Mouse (Mus musculus) thymus, adult 2 months (tissue): ENCODE measurements around the gene Dld. TPM values are rescaled to one million over a fixed set of nuclear protein-coding genes. Genes with fewer than 3 reads are reported as not detected.

Source experiments
- DNase-seq: peaks from one replicate; pipeline ENCODE4 v3.0.0; 2021
- H3K27ac ChIP-seq: fragments of 200-500 bp; 2 replicates; pipeline ENCODE4 v1.5.1; 2012; ENCODE audit warnings: low read length, control low read depth; ENCODE audit not compliant: control insufficient read depth, insufficient read depth
- H3K27me3 ChIP-seq: fragments of 200-500 bp; 2 replicates; pipeline ENCODE4 v1.6.1; 2012; ENCODE audit warnings: mild to moderate bottlenecking, low read length, moderate library complexity, mixed read lengths; ENCODE audit not compliant: control insufficient read depth, insufficient read depth
- H3K36me3 ChIP-seq: fragments of 200-500 bp; 2 replicates; pipeline ENCODE4 v1.6.1; 2012; ENCODE audit warnings: mild to moderate bottlenecking, low read length, moderate library complexity; ENCODE audit not compliant: control insufficient read depth, insufficient read depth
- H3K4me1 ChIP-seq: fragments of 200-500 bp; replicated peaks from 2 replicates; pipeline ENCODE4 v1.6.1; 2012; ENCODE audit warnings: low read length; ENCODE audit not compliant: control insufficient read depth, insufficient read depth
- H3K4me3 ChIP-seq: fragments of 200-500 bp; 2 replicates; pipeline ENCODE4 v1.5.1; 2012; ENCODE audit warnings: mild to moderate bottlenecking, low read length, control low read depth, moderate library complexity; ENCODE audit not compliant: control insufficient read depth, insufficient read depth
- CTCF ChIP-seq: fragments of 200-500 bp; IDR thresholded peaks from 2 replicates; pipeline ENCODE4 v1.5.1; 2012; ENCODE audit warnings: mild to moderate bottlenecking, control low read depth, low read length, moderate library complexity, borderline replicate concordance; ENCODE audit not compliant: control insufficient read depth, poor library complexity, insufficient read depth; ENCODE audit errors: extremely low read depth
- POLR2A ChIP-seq: fragments of 200-500 bp; IDR thresholded peaks from 2 replicates; pipeline ENCODE4 v1.6.1; 2012; ENCODE audit warnings: mild to moderate bottlenecking, low read length, control low read depth, moderate library complexity; ENCODE audit not compliant: control insufficient read depth, poor library complexity, insufficient read depth; ENCODE audit errors: extremely low read depth
- WGBS: fragments of 180-500 bp; shearing (Covaris S2); methylation state at CpG from one replicate; pipeline ENCODE4 v1.1.7; 2018; 5-methylcytosine and 5-hydroxymethylcytosine counted together
- polyA plus RNA-seq: library from polyadenylated mRNA; depleted of rRNA; stranded (reverse); fragments of >200 nt; gene quantifications from 2 replicates; pipeline ENCODE4 v1.2.3, GENCODE M21; 2012; rRNA removed

Gene Dld
- polyA plus RNA-seq, 1 experiment, result 15.3 TPM

GRCm38 (mm10) chr12:31289046-31289445 lies 62.2 kb downstream of the Dld start:
- no peaks in the 10 kb centered on the region for H3K36me3 ChIP-seq
- WGBS, result 93% methylated on average over 10 of the region's 10 CpGs
- no peak for TF ChIP-seq CTCF
- no peak for TF ChIP-seq POLR2A

GRCm38 (mm10) chr12:31283617-31284136 lies 67.6 kb downstream of the Dld start:
- Histone ChIP-seq H3K27me3 (no peaks in the 10 kb centered on the region), H3K27ac (no peak overlapping the region), H3K4me3 (no peak overlapping the region), H3K36me3 (no peaks in the 10 kb centered on the region), H3K4me1 (no peaks in the 10 kb centered on the region)
- WGBS, result 93% methylated on average over 4 of the region's 4 CpGs
- TF ChIP-seq POLR2A (no peak), CTCF (no peak)
- DNase-seq, result no peak

More at GRCm38 (mm10) chr12:31289046-31289445, 62.2 kb downstream of the Dld start:
- Histone ChIP-seq H3K27me3 (no peaks in the 10 kb centered on the region), H3K4me3 (no peak overlapping the region), H3K27ac (no peak overlapping the region), H3K4me1 (no peaks in the 10 kb centered on the region)
- no peak for DNase-seq

GRCm38 (mm10) chr12:31283131-31283530 lies 68.1 kb downstream of the Dld start:
- Histone ChIP-seq H3K27ac (no peak overlapping the region), H3K36me3 (no peaks in the 10 kb centered on the region), H3K4me3 (no peak overlapping the region), H3K27me3 (no peaks in the 10 kb centered on the region), H3K4me1 (no peaks in the 10 kb centered on the region)
- TF ChIP-seq CTCF (no peak), POLR2A (no peak)
- WGBS, result 90% methylated on average over 4 of the region's 4 CpGs
- DNase-seq, result no peak

- 94% methylated on average over 5 of the region's 5 CpGs for WGBS
- no peak for TF ChIP-seq POLR2A
- TF ChIP-seq CTCF, result no peak
- H3K36me3 ChIP-seq, result no peaks in the 10 kb centered on the region
- no peak for DNase-seq
- no peak overlapping the region for H3K27ac ChIP-seq
- no peaks in the 10 kb centered on the region for H3K4me1 ChIP-seq
- H3K4me3 ChIP-seq, result no peak overlapping the region
- H3K27me3 ChIP-seq, result no peaks in the 10 kb centered on the region
Measured at GRCm38 (mm10) chr12:31282241-31282640, 69.0 kb downstream of the Dld start.

Other genes with a start within 250 kb of the Dld start
- gene Gm6993, start 110.7 kb downstream of the Dld start, polyA plus RNA-seq, result not detected in 2 replicates
- gene Lamb1, start 86.2 kb downstream of the Dld start, polyA plus RNA-seq, result 14.0 TPM in 2 replicates
- 0.09 and 0.36 TPM in 2 replicates for gene Slc26a3, start 39.4 kb upstream of the Dld start, polyA plus RNA-seq
- gene Cbll1, start 148.2 kb upstream of the Dld start, polyA plus RNA-seq, result 14.0 and 14.2 TPM in 2 replicates
- 0.19 and 1.0 TPM in 2 replicates for gene Slc26a4, start 208.5 kb upstream of the Dld start, polyA plus RNA-seq